In the genomic region with DNA sequence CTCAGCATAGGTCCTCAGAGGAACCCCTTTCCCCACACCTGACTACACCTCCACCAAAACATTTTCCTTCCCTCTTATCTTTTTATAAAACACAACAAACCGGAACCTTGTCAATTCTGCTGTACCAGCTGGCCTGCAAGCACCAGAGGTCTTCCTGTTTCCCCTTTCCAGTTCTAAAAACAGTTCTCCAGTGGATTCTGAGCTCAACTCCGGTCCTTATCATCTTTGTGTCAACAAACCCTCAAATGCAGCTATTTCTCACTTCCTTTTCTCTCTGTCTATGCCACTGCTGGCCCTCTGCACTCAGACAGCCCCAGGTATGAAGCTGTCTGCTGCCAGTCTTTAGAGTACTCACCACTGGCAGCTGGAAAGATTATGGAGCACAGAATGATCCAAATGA, we compare ENCODE assay signal across 38 mouse cellular contexts. TPM values are rescaled to one million over a fixed set of nuclear protein-coding genes. Genes with fewer than 3 reads are reported as not detected.
DNase-seq lines count a peak whose midpoint lies in the region; ATAC-seq and TF ChIP-seq lines count a peak whose summit lies in the region.
"Had no signal": no experiment of that assay in that cellular context is flagged by ENCODE, and none has a peak within 500 bp of the region (broad histone marks: within the 10 kb centered on the region; RNA-seq: fewer than 3 reads in every experiment).

No protein-coding gene starts in this region.

- no peak for TF ChIP-seq EP300 in heart, postnatal 0 days (IDR thresholded peaks at IDR 0.05; ENCODE audit: low read depth)
- TF ChIP-seq EP300 in CH12.LX (IDR thresholded peaks at IDR 0.05; ENCODE audit: low read length) = 0 out of 2 replicates have a peak, but pooled peaks have one; percentile 13

- H3K27me3 ChIP-seq in heart, postnatal 0 days (ENCODE audit: control insufficient read depth, insufficient read depth, low read length) = no peaks in the 10 kb centered on the region
- H3K27me3 ChIP-seq in CH12.LX (replicated peaks) = no peaks in the 10 kb centered on the region
- no peaks in the 10 kb centered on the region for H3K27me3 ChIP-seq in splenic B cell, adult 2 months (ENCODE audit: control insufficient read depth, insufficient read depth, low read length, poor library complexity, severe bottlenecking)
- H3K27me3 ChIP-seq: embryonic facial prominence, embryonic 13.5 days; heart, embryonic 15.5 days; hindbrain, embryonic 15.5 days; kidney, embryonic 15.5 days; limb, embryonic 12.5 days; neural tube, embryonic 12.5 days had no signal

- H3K4me1 ChIP-seq in heart, postnatal 0 days (ENCODE audit: control insufficient read depth, insufficient read depth) = peaks cover 5% of the 10 kb centered on the region; the same call in 1 of the 2 replicates
- H3K4me1 ChIP-seq in CH12.LX (ENCODE audit: control insufficient read depth in 1 of 2, insufficient read depth in 2 of 2) = peaks cover 3 to 8% of the 10 kb centered on the region in 2 experiments; a peak in 3 of 4 replicates
- H3K4me1 ChIP-seq: embryonic facial prominence, embryonic 13.5 days; hindbrain, embryonic 10.5 days; hindbrain, embryonic 15.5 days; kidney, embryonic 15.5 days; neural tube, embryonic 12.5 days had no signal

- TF ChIP-seq POLR2A in CH12.LX (IDR thresholded peaks at IDR 0.05; ENCODE audit: low read depth, low read length) = no peak

- H3K79me2 ChIP-seq in CH12.LX (replicated peaks; ENCODE audit: control insufficient read depth, extremely low read depth, insufficient read depth, poor library complexity, severe bottlenecking) = no peaks in the 10 kb centered on the region

- dilution Hi-C loops in CH12.LX (cut with MboI; ENCODE audit: extremely low pct_ligation_motif_present, extremely low pct_unique_long_range_greater_than_20kb, low sequenced_read_pairs) = no loop called here

- intact Hi-C loops in heart, postnatal 10 days (cut with DNase I) = no loop called here
- intact Hi-C loops in gastrocnemius, postnatal 14 days (cut with DNase I; ENCODE audit: low total_unique reads) = no loop called here

- TF ChIP-seq CTCF in heart, postnatal 0 days (IDR thresholded peaks at IDR 0.05; ENCODE audit: low read depth) = no peak
- TF ChIP-seq CTCF in CH12.LX (conservative IDR thresholded peaks at IDR 0.05 in 1 of 2, IDR thresholded peaks at IDR 0.05 in 1 of 2; ENCODE audit: low read depth in 2 of 2, low read length in 2 of 2) = no peak

- no peak overlapping the region for H3K4me2 ChIP-seq in heart, postnatal 0 days (ENCODE audit: low read depth, low read length)
- H3K4me2 ChIP-seq in CH12.LX (ENCODE audit: insufficient read depth, low read depth, poor library complexity, severe bottlenecking) = peak overlapping the region; percentile 29; the same call in 1 of the 2 replicates
- H3K4me2 ChIP-seq: embryonic facial prominence, embryonic 13.5 days; heart, embryonic 15.5 days; hindbrain, embryonic 15.5 days; kidney, embryonic 15.5 days; limb, embryonic 12.5 days; midbrain, embryonic 11.5 days; neural tube, embryonic 12.5 days had no signal

- WGBS in heart, postnatal 0 days = 2% methylated on average over 2 of the region's 2 CpGs

- no peaks in the 10 kb centered on the region for H3K36me3 ChIP-seq in heart, postnatal 0 days (replicated peaks; ENCODE audit: control insufficient read depth, insufficient read depth, low read length)
- H3K36me3 ChIP-seq in CH12.LX (replicated peaks in 1 of 2; ENCODE audit: control insufficient read depth in 1 of 2, insufficient read depth in 1 of 2, low read length in 1 of 2) = no peaks in the 10 kb centered on the region
- no peaks in the 10 kb centered on the region for H3K36me3 ChIP-seq in splenic B cell, adult 2 months (ENCODE audit: control insufficient read depth, insufficient read depth, low read length, poor library complexity, severe bottlenecking)
- H3K36me3 ChIP-seq: embryonic facial prominence, embryonic 13.5 days; G1E; heart, embryonic 15.5 days; hindbrain, embryonic 10.5 days; hindbrain, embryonic 15.5 days; kidney, embryonic 15.5 days; limb, embryonic 12.5 days; neural tube, embryonic 12.5 days had no signal

- no peak overlapping the region for H3K9ac ChIP-seq in heart, postnatal 0 days (replicated peaks; ENCODE audit: low read depth, low read length)
- H3K9ac ChIP-seq in CH12.LX (ENCODE audit: insufficient read depth, low read depth) = no peak overlapping the region
- H3K9ac ChIP-seq: embryonic facial prominence, embryonic 13.5 days; heart, embryonic 15.5 days; hindbrain, embryonic 15.5 days; kidney, embryonic 15.5 days; limb, embryonic 12.5 days; neural tube, embryonic 12.5 days had no signal

- H3K27ac ChIP-seq in heart, postnatal 0 days (ENCODE audit: low read depth) = no peak overlapping the region
- no peak overlapping the region for H3K27ac ChIP-seq in CH12.LX (ENCODE audit: insufficient read depth, low read depth)
- H3K27ac ChIP-seq: embryonic facial prominence, embryonic 13.5 days; gastrocnemius, adult 2 months; heart, embryonic 15.5 days; hindbrain, embryonic 10.5 days; hindbrain, embryonic 15.5 days; kidney, embryonic 15.5 days; left cerebral cortex, adult 2 months; limb, embryonic 12.5 days; neural tube, embryonic 12.5 days had no signal

- ATAC-seq in heart, postnatal 0 days (ENCODE audit: insufficient read depth, low read depth) = 0 out of 2 replicates have a peak, but pooled peaks have one; percentile 27
- ATAC-seq: forebrain, embryonic 16.5 days had no signal

- DNase-seq in heart, postnatal 0 days (ENCODE audit: low spot score) = peak; percentile 13
- DNase-seq in heart, postnatal 10 days = no peak
- DNase-seq in CH12.LX (ENCODE audit: extremely low read depth) (peak; percentile 15), MEL-GATA-1-ER (ENCODE audit: extremely low read depth, low read depth) (peak; percentile 47)
- DNase-seq in splenic B cell, adult 2 months (ENCODE audit: low read depth, low spot score) = peak; percentile 2
- no peak for DNase-seq in gastrocnemius, postnatal 14 days
- DNase-seq: adrenal gland, postnatal 14 days; cerebellum, adult 11-12 months; cerebellum, adult 9-11 months; gastrocnemius, adult 2 months; kidney, adult 18-20 months; kidney, postnatal 25 days; right cerebral cortex, adult 18-20 months; right cerebral cortex, postnatal 4 days had no signal

- no peak overlapping the region for H3K4me3 ChIP-seq in heart, postnatal 0 days (ENCODE audit: low read depth, low read length)
- no peak overlapping the region for H3K4me3 ChIP-seq in CH12.LX (replicated peaks in 1 of 3; ENCODE audit: low read depth in 2 of 3, low read length in 2 of 3, poor library complexity in 1 of 3)
- H3K4me3 ChIP-seq: embryonic facial prominence, embryonic 13.5 days; erythroblast, embryonic 14.5 days; gastrocnemius, adult 2 months; heart, embryonic 15.5 days; hindbrain, embryonic 10.5 days; hindbrain, embryonic 15.5 days; kidney, embryonic 15.5 days; left cerebral cortex, adult 2 months; limb, embryonic 12.5 days; myocyte; neural tube, embryonic 12.5 days had no signal

- TF ChIP-seq RAD21 in CH12.LX (IDR thresholded peaks at IDR 0.05; ENCODE audit: low read depth, low read length) = no peak

- no peaks in the 10 kb centered on the region for H3K9me3 ChIP-seq in heart, postnatal 0 days (replicated peaks; ENCODE audit: control insufficient read depth, low read length)
- H3K9me3 ChIP-seq in CH12.LX (replicated peaks; ENCODE audit: low read length) = no peaks in the 10 kb centered on the region
- H3K9me3 ChIP-seq: embryonic facial prominence, embryonic 13.5 days; heart, embryonic 15.5 days; hindbrain, embryonic 15.5 days; kidney, embryonic 15.5 days; neural tube, embryonic 12.5 days had no signal

- in situ Hi-C loops in CH12.LX (cut with MboI; ENCODE audit: low pct_ligation_motif_present, low pct_unique_long_range_greater_than_20kb, low sequenced_read_pairs) = no loop called here

TF ChIP-seq in CH12.LX, 34 proteins besides CTCF, POLR2A, EP300 and RAD21:
- TF ChIP-seq MEF2A (IDR thresholded peaks at IDR 0.05; ENCODE audit: borderline replicate concordance, low read depth, low read length) (0 out of 2 replicates have a peak, but pooled peaks have one; percentile 21), USF1 (IDR thresholded peaks at IDR 0.05; ENCODE audit: low read depth, low read length) (no peak), MXI1 (IDR thresholded peaks at IDR 0.05; ENCODE audit: low read depth, low read length) (no peak), SIN3A (IDR thresholded peaks at IDR 0.05; ENCODE audit: low read length) (no peak)

RNA-seq across cellular contexts. Expression of a gene that starts 39.0 kb away (rescaled TPM):
- not detected in 2 replicates for total RNA-seq in heart, postnatal 0 days (2014; rRNA removed; ENCODE audit: low replicate concordance)
- polyA plus RNA-seq in heart, postnatal 0 days (2015; fragmentation: Nextera tagmentation; extraction: Ambion mirVana) = not detected in 2 replicates
- not detected for total RNA-seq in heart, postnatal 10 days (2021)
- total RNA-seq in CH12.LX (2012; rRNA removed) = not detected in 2 replicates
- not detected in 2 replicates for total RNA-seq in CH12.LX (2014; rRNA removed)
- not detected in 2 replicates for polyA plus RNA-seq in CH12.LX (2012; ENCODE audit: insufficient read length, low read depth)
- not detected for total RNA-seq in gastrocnemius, postnatal 14 days (2021)
- total RNA-seq: adrenal gland, postnatal 14 days; G1E; gastrocnemius, adult 2 months; gastrocnemius, postnatal 4 days; liver, adult 2 months; megakaryocyte, adult 5-6 weeks; midbrain, postnatal 0 days had no signal
- polyA plus RNA-seq: C2C12; embryonic facial prominence, embryonic 13.5 days; erythroblast, embryonic 14.5 days; forebrain, embryonic 11.5 days; G1E; heart, embryonic 15.5 days; intestine, embryonic 14.5 days; limb, embryonic 12.5 days; liver, adult 2 months; liver, embryonic 16.5 days; myocyte; stomach, embryonic 14.5 days; testis, adult 2 months; thymus, postnatal 0 days had no signal

RNA-seq across cellular contexts. Expression of a gene that starts 56.8 kb away (rescaled TPM):
- not detected in 2 replicates for total RNA-seq in heart, postnatal 0 days (2014; rRNA removed; ENCODE audit: low replicate concordance)
- 0.04 and 0.08 TPM in 2 replicates for polyA plus RNA-seq in heart, postnatal 0 days (2015; fragmentation: Nextera tagmentation; extraction: Ambion mirVana)
- under 1 TPM; 0.10 to 0.42 TPM for total RNA-seq in heart, postnatal 10 days (2021)
- total RNA-seq in CH12.LX (2012; rRNA removed) (not detected in 2 replicates), CH12.LX (2014; rRNA removed) (not detected in 2 replicates)
- not detected in 2 replicates for polyA plus RNA-seq in CH12.LX (2012; ENCODE audit: insufficient read length, low read depth)
- total RNA-seq in gastrocnemius, postnatal 14 days (2021) = under 1 TPM; 0.14 to 0.31 TPM
- total RNA-seq: gastrocnemius, adult 2 months had no signal
- polyA plus RNA-seq: erythroblast, embryonic 14.5 days; G1E had no signal

Comparison
In these comparisons a context has a peak if more than half of its experiments do, and no peak if none do; other contexts are left out.
1. DNase-seq: peak in heart, postnatal 0 days (single experiment), CH12.LX (single experiment), MEL-GATA-1-ER (single experiment) and splenic B cell, adult 2 months (single experiment); none in heart, postnatal 10 days (0 of 2) and gastrocnemius, postnatal 14 days (single experiment).